Mouse (Mus musculus) neutrophil, adult 5-6 weeks (primary cell): ENCODE results near the gene Rpl19. TPM values are rescaled to one million over a fixed set of nuclear protein-coding genes. Genes with fewer than 3 reads are reported as not detected.

ENCODE experiments used
- ATAC-seq: fragments of 151-379, 151-347 bp; 2 replicates; pipeline ENCODE4 v1.8.0; 2017; ENCODE audit warnings: mild to moderate bottlenecking, moderate TSS enrichment; ENCODE audit not compliant: insufficient number of reproducible peaks, poor library complexity, low FRiP score, severe bottlenecking; ENCODE audit errors: extremely low read depth
- total RNA-seq: library from RNA; stranded (forward); fragments of 200-1000 nt; gene quantifications from 2 replicates; pipeline ENCODE4 v1.2.3, GENCODE M21; 2017

Gene Rpl19
- total RNA-seq, 1 experiment from 2014 or later, result 1,086 TPM

DNA sequence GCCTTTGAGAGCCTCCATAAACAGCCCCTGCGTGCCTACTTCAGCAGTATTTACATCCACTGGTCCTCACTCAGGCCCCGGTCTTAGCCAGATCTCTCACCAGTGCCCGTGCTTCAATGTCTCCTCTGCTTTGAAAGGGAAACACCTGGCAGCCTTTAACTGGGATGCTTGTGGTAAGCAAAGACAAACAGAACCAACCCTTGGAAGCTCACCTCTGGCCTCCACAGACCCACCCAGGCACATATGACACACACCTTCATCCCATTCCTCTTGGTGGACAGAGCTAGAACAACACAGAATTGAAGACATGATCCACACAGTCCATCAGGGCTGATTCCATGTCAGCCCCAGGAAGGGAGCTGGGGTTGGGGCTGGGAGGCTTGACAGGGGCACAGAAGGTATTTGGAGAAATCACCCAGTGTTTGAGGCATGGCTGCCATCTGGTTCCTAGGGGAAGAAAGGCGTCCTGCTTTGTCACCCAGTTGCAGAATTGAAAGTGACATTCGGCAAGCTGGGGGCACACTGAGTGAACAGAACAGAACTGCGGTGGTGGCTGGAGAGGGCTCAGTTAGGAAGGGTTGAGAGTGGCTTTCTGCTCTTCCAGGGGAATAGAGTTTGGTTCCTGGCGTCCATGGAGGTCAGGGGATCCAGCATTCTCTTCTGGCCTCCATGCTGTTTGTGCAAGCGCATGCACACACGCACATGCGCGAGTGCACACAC is 28.3 kb upstream of the Rpl19 start:
- no peak for ATAC-seq

GRCm38 (mm10) chr11:97998898-97999608 is 27.5 kb upstream of the Rpl19 start:
- ATAC-seq, result peak; percentile 69

GRCm38 (mm10) chr11:97999748-98000147 is 26.8 kb upstream of the Rpl19 start:
- ATAC-seq, result no peak

DNA sequence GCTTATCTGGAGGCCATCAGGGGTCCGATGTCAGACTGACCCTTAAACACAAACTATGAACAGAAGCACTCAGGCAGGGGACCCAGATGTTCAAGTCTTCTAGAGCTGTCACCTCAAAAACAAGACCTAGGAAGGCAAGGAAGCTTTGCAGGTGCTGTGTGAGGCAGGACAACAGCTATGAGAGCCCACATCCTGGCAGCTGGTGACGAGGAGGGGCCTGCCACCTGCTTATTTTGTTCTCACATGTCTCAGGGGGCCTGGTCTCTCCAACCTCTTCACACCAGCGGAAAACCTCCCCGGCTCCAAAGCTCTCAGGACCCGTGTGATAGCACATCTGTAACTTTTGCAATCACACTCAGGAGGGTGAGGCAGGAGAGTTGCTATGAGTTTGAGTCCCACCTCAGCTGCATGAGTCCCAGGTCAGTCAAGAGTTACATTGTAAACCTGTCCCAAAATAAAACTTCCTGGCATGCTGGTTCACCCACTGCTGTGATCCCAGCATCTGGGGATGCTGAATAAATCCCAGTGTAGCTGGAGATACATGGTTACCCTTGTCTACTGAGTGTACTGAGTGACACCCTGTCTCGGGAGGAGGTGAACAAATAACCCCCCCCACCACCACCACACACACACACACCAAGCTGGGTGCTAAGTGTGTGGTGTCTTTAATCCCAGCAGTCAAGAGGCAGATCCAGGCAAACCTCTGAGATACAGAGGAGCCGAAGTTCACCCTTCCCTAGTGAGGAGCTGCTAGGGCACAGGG is 26.0 kb upstream of the Rpl19 start:
- ATAC-seq, result peak; percentile 56

DNA sequence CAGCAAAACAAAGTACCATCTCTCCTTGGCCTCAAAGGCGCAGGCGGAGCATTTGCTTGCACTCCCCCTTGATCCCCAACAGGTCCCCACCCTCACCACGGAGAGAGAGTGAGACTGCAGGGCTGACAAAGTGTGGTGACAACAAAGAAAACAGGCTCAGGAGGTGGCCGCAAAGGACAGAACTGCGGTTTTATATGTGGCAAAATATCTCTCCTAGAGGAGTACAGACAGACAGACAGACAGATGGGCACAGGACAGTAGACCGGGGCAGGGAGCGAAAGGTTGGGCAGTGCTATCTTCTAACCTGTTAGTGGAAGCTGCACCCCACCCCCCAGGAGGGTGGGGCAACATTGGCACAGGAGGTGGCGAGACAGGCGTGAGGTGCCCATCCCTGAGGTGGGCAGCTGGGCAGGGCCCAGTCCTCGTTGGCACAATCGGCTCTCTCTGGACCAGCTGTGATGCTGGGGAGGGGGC is 25.1 kb upstream of the Rpl19 start:
- no peak for ATAC-seq

DNA sequence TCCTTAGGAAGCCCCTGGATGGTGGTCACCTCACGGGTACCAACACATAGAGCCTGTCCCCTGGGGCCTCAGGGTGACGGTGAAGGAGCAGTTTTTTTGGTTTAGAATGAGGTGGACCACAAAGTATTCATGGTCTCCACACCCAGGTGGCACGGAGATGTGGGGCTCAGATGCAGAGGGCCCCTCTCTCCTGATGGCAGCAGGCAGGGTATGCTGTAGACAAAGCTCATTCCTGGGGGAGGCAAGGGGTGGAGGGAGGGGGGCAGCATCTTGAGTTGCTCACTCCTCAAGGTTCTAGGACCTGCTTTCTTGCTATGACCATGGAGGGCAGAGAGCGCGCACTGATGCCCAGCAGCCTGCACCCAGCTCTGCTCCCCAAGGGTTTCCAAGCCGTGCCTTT is 24.5 kb upstream of the Rpl19 start:
- no peak for ATAC-seq

- peak; percentile 21; the same call in 1 of the 2 replicates for ATAC-seq
Observed at GRCm38 (mm10) chr11:98002627-98003026, 23.9 kb upstream of the Rpl19 start.

GRCm38 (mm10) chr11:98003171-98003671 is 23.3 kb upstream of the Rpl19 start:
- ATAC-seq, result no peak

GRCm38 (mm10) chr11:98004161-98004560 is 22.3 kb upstream of the Rpl19 start:
- ATAC-seq, result no peak

DNA sequence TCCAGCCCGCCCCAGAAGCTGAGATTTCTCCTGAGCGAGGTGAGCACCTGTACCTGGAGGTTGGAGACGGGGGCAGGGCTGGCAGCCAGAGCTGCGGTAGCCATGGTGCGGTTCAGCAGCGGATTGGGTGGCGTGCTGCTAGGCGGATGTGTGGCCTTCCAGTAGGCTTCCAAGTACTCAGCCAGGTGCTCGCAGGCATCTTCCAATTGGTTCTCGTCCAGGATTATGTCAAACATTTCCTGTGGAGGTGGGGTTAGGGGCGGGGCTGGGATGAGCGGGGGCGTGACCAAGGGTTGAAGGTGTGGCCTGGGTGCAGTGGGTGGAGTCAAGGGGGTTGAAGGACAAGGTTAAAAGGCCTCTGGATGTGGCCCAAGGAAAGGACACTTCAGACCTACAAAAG is 21.4 kb upstream of the Rpl19 start:
- no peak for ATAC-seq

- no peak for ATAC-seq
Observed at GRCm38 (mm10) chr11:98005686-98006085, 20.8 kb upstream of the Rpl19 start.

DNA sequence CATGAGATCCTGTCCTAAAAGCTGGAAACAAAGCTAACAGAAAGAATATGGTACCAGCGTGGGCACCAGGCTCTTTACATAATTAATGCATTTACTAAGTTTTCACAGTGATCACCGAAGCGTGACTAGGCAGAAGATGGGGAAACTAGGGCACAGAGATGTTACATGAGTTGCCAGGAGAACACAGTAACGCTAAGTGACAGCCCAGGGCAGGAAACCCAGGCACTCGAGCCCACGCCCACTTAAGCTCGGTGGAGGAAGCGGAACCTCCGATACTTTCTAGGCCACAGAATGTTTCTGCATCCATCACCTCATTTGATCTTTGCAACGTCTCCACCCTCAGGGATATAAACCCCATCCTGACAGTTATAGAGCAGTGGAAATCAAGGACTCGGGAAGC is 18.4 kb upstream of the Rpl19 start:
- ATAC-seq, result peak; percentile 40; the same call in 1 of the 2 replicates

DNA sequence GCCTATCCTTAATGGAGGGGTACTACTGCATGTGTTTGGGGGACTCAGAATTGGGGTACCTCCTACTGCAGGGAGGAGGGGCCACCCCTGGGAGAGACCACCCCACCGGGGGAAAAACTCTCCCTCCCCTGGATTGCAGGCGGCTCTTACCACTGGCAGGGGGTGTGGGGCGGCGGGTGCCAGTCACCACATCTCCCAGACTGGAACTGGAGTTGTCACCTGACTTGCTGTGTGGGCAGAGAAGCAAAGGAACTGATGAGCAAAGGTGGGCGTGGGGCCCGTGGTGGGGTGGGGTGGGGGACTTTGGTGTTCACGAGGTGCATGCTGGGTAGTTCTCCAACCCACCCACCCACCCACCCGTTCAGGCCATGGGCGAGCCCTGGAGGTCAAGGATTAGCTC is 14.8 kb upstream of the Rpl19 start:
- ATAC-seq, result no peak

DNA sequence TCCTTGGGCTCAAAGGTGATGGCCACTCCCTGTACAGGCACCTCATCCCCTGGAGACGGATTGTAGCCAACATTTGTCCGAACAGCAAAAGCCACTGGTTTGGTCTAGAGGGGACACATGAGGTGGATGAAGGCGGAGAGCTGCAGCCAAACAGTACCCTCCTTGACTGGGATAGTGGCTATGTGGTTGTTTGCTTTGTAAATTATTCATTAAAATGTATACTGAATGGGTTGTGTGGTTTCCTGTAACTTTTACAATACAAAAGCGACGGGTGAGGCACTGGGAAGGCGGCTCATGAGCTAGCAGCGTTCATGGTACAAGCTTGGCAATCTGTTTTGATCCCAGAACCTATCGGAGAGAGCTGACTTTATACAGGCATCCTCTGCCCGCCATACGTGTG is 13.7 kb upstream of the Rpl19 start:
- no peak for ATAC-seq

DNA sequence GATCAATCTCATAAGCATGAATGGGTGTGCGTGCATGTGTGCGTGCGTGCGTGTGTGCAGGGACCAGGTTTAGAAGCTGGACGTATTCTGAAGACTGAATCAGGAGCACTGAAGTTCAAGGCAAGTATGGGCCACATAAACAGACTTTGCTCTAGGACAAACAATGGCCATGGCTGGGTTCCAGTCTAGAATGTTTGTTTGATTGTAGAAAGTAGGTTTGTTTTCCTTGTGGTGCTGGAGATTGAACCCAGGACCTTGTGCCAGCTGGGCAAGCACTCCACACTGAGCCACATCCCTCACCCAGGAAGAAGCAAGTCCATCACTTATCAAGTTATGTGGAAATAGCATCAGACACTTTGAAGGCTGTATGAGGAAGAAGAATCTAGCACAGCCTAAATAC is 10.3 kb upstream of the Rpl19 start:
- no peak for ATAC-seq

DNA sequence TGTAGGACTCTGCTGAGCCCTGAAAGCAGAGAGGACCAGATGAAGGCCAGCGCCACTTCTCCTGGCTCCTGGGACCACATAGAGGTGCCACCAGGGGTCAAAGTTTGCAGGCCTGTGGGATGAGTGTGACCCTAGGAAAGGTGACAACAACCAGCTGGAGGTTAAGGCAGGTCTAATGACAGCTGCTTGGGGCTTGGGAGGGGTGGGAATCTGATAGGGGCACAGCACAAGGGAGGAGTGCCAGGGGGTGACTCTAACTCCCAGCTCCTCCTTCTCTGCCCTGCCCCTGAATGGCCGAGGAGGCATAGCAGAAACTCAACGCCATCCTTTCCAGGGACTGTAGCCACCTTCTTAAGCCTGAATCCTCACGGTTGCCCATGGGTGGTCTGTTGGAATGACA is 9.7 kb upstream of the Rpl19 start:
- ATAC-seq, result no peak

GRCm38 (mm10) chr11:98018222-98018621 is 8.3 kb upstream of the Rpl19 start:
- ATAC-seq, result no peak

DNA sequence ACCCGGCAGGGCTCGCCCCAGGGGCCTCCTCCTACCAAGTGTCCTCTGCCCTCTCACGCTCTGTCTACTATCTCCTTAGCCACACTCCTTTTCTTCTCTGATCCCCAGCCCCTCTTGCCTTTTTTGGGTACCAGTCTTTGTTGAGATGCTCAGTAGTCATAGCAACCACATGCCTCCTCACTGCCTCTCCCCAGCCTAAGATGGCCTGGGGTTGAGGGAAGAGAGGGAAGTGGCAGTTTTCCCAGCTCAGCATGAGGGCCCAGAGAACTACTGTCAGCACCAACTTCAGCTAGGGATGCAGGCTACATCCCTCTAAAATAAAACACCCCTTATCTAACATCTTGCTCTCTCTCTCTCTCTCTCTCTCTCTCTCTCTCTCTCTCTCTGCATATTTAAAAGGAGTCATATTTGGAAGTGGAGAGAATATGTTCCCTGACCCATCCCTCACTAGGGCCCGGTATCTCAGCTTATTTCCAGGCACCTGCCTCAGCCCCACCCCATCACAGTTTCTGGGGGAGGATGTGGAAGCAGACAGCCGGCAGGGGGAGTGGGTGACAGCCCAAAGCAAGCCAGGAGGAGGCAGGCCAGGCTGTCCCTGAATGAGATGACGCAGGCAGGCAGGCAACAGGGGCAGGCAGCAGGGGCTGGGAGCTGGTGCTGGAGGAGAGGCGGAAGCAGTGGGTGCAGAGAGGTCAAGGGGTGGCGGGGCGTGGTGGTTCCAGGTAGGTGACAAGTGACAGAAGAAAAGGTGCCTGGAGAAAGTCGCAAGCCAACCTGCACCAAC is 7.5 kb upstream of the Rpl19 start:
- ATAC-seq, result peak; percentile 31; the same call in 1 of the 2 replicates
